Mouse (Mus musculus) kidney, adult 2 months (tissue): ENCODE data around the gene Acbd6.

Experiments used
- CTCF ChIP-seq: fragments of 200-500 bp; conservative IDR thresholded peaks from 2 replicates; pipeline ENCODE4 v1.5.1; 2011; ENCODE audit warnings: low read depth, mild to moderate bottlenecking, control low read depth, low read length, moderate library complexity, mixed read lengths; ENCODE audit not compliant: insufficient read depth, insufficient read length
- POLR2A ChIP-seq: fragments of 200-500 bp; IDR thresholded peaks from one replicate; pipeline ENCODE4 v1.6.1; 2011; ENCODE audit warnings: low read depth, low read length, control low read depth

GRCm38 (mm10) chr1:155510263-155510662, 47.7 kb upstream of the Acbd6 start:
- no peak for TF ChIP-seq POLR2A
- TF ChIP-seq CTCF: no peak
